Mouse (Mus musculus) liver, embryonic 14.5 days (tissue): Measurements from ENCODE around the gene Hist1h2af.

Source experiments
- CTCF ChIP-seq: IDR thresholded peaks from 2 replicates; pipeline ENCODE4 v1.5.1; 2016; ENCODE audit warnings: antibody characterized with exemption, low read depth, control low read depth
- EP300 ChIP-seq: IDR thresholded peaks from 2 replicates; pipeline ENCODE4 v1.6.1; 2016; ENCODE audit warnings: antibody characterized with exemption, low read depth

GRCm38 (mm10) chr13:23575271-23575851 is 41.7 kb downstream of the Hist1h2af start, which contains the start of gene Hist1h3d:
- TF ChIP-seq CTCF (no peak), EP300 (peak; percentile 68)
